Mouse (Mus musculus): ENCODE measurements around the gene Nupr1l. TPM values are rescaled to one million over a fixed set of nuclear protein-coding genes. Genes with fewer than 3 reads are reported as not detected.
A peak's percentile ranks its signal among the peaks of the same experiment; 100 is the strongest.

Nupr1l gene
- polyA plus RNA-seq, 1 experiment from 2014 or later = 2.3 TPM

DNA sequence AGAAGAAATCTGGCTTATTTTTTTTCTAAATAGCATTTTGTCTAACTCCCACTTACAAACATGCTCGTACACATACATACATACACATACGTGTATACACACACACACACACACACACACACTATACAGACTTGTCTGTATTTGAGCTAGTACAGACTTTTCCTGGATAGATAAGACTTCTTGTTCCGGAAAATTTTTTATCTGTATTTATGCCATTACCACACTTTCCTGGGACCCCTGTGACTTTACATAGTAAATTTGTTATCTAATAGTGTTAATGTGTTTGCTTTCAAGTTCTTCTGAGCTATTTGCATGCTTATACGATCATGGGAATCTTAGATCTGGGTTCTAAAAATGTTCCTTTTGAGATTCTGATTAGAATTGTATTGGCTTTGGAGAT lies 43.8 kb downstream of the Nupr1l start:
- ATAC-seq = no peak

DNA sequence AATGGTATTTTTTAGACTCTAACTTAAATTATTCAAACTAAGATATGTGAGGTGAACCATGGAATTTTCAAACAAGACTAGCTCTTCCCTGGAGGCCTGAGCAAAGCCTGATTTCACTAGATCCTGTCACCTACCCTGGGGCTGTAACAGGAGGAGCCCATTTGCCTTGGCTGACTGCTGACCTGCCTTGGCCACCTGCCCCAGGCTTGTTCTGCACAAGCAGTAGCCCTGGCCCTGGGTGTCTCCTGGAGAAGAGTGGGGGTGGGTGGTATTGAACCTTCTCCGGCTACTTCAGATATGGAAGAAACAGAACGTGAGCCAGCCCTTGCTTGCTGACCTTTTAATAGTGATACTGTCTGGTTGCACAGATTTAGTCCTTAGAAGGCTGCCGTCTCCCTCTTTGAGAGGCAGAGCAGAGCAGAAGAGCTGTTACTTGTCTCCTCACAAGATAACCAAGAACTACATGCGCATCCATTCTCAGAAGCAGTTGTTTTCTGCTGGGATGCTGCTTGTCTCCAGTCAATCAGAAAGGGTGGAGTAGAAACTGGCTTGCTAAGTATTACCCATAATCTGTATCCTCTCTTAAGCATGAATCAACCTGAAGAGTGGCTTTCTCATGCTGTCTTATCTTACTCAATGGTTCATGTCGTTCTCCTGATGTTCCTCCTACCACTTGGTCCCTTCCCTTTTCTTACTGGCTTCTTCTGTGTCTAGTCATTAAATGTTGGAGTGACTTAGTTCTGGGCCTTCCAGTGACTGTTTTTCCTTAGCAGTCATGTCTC lies 46.3 kb downstream of the Nupr1l start:
- Histone ChIP-seq H3K4me3 (ENCODE audit: low read length) (no peak overlapping the region), H3K4me1 (ENCODE audit: control insufficient read depth, insufficient read depth, low read length) (0 out of 2 replicates have a peak, but pooled peaks cover 2% of the 10 kb centered on the region), H3K9ac (ENCODE audit: low read depth, low read length) (no peak overlapping the region), H3K36me3 (ENCODE audit: control insufficient read depth, insufficient read depth, low read length) (0 out of 2 replicates have a peak, but pooled peaks cover 3% of the 10 kb centered on the region), H3K9me3 (ENCODE audit: control insufficient read depth, low read length) (no peaks in the 10 kb centered on the region), H3K27me3 (replicated peaks; ENCODE audit: control insufficient read depth, insufficient read depth, low read length) (no peaks in the 10 kb centered on the region), H3K27ac (ENCODE audit: low read length) (no peak overlapping the region), H3K4me2 (ENCODE audit: low read depth, low read length) (no peak overlapping the region)
- WGBS = 89% methylated on average over 5 of the region's 5 CpGs
- no peak for ATAC-seq

More for the DNA sequence above, 43.8 kb downstream of the Nupr1l start:
- Histone ChIP-seq H3K9me3 (ENCODE audit: control insufficient read depth, low read length) (no peaks in the 10 kb centered on the region), H3K4me2 (ENCODE audit: low read depth, low read length) (no peak overlapping the region), H3K4me3 (ENCODE audit: low read length) (no peak overlapping the region), H3K9ac (ENCODE audit: low read depth, low read length) (no peak overlapping the region), H3K4me1 (ENCODE audit: control insufficient read depth, insufficient read depth, low read length) (peaks cover 8% of the 10 kb centered on the region), H3K27me3 (replicated peaks; ENCODE audit: control insufficient read depth, insufficient read depth, low read length) (no peaks in the 10 kb centered on the region), H3K27ac (ENCODE audit: low read length) (no peak overlapping the region), H3K36me3 (ENCODE audit: control insufficient read depth, insufficient read depth, low read length) (no peaks in the 10 kb centered on the region)
- 83% methylated on average over 4 of the region's 4 CpGs for WGBS

GRCm38 (mm10) chr5:129955792-129956191 lies 47.5 kb downstream of the Nupr1l start:
- 79% methylated on average over 6 of the region's 6 CpGs for WGBS
- H3K27me3 ChIP-seq (replicated peaks; ENCODE audit: control insufficient read depth, insufficient read depth, low read length) = no peaks in the 10 kb centered on the region
- H3K9me3 ChIP-seq (ENCODE audit: control insufficient read depth, low read length) = no peaks in the 10 kb centered on the region
- H3K27ac ChIP-seq (ENCODE audit: low read length) = no peak overlapping the region
- no peak overlapping the region for H3K9ac ChIP-seq (ENCODE audit: low read depth, low read length)
- H3K4me3 ChIP-seq (ENCODE audit: low read length) = no peak overlapping the region
- 0 out of 2 replicates have a peak, but pooled peaks cover 3% of the 10 kb centered on the region for H3K36me3 ChIP-seq (ENCODE audit: control insufficient read depth, insufficient read depth, low read length)
- ATAC-seq = 0 out of 2 replicates have a peak, but pooled peaks have one; percentile 42
- no peak overlapping the region for H3K4me2 ChIP-seq (ENCODE audit: low read depth, low read length)
- H3K4me1 ChIP-seq (ENCODE audit: control insufficient read depth, insufficient read depth, low read length) = 0 out of 2 replicates have a peak, but pooled peaks cover 2% of the 10 kb centered on the region

GRCm38 (mm10) chr5:129963224-129963623 lies 54.9 kb downstream of the Nupr1l start:
- H3K27ac ChIP-seq (ENCODE audit: low read length) = no peak overlapping the region
- H3K27me3 ChIP-seq (replicated peaks; ENCODE audit: control insufficient read depth, insufficient read depth, low read length) = no peaks in the 10 kb centered on the region
- H3K36me3 ChIP-seq (ENCODE audit: control insufficient read depth, insufficient read depth, low read length) = 0 out of 2 replicates have a peak, but pooled peaks cover 3% of the 10 kb centered on the region
- H3K9me3 ChIP-seq (ENCODE audit: control insufficient read depth, low read length) = no peaks in the 10 kb centered on the region
- H3K4me2 ChIP-seq (ENCODE audit: low read depth, low read length) = no peak overlapping the region
- H3K4me1 ChIP-seq (ENCODE audit: control insufficient read depth, insufficient read depth, low read length) = no peaks in the 10 kb centered on the region
- no peak for ATAC-seq
- H3K9ac ChIP-seq (ENCODE audit: low read depth, low read length) = no peak overlapping the region
- no peak overlapping the region for H3K4me3 ChIP-seq (ENCODE audit: low read length)
- WGBS = 78% methylated on average over 4 of the region's 4 CpGs

Other genes with a start within 250 kb of the Nupr1l start
- gene Zfp11, start 238.4 kb upstream of the Nupr1l start, polyA plus RNA-seq (2015; fragmentation: Nextera tagmentation; extraction: Ambion mirVana) = 2.6 and 3.1 TPM in 2 replicates
- not detected in 2 replicates for gene Sept14, start 200.0 kb upstream of the Nupr1l start, polyA plus RNA-seq (2015; fragmentation: Nextera tagmentation; extraction: Ambion mirVana)
- gene Mrps17, start 193.0 kb upstream of the Nupr1l start, polyA plus RNA-seq (2015; fragmentation: Nextera tagmentation; extraction: Ambion mirVana) = 183 and 196 TPM in 2 replicates
- 73.9 and 80.4 TPM in 2 replicates for gene Nipsnap2, start 183.5 kb upstream of the Nupr1l start, polyA plus RNA-seq (2015; fragmentation: Nextera tagmentation; extraction: Ambion mirVana)
- 48.0 and 57.1 TPM in 2 replicates for gene Psph, start 121.1 kb upstream of the Nupr1l start, polyA plus RNA-seq (2015; fragmentation: Nextera tagmentation; extraction: Ambion mirVana)
- 33.4 and 35.3 TPM in 2 replicates for gene Sumf2, start 61.6 kb upstream of the Nupr1l start, polyA plus RNA-seq (2015; fragmentation: Nextera tagmentation; extraction: Ambion mirVana)
- 1,153 and 1,157 TPM in 2 replicates for gene Chchd2, start 21.1 kb upstream of the Nupr1l start, polyA plus RNA-seq (2015; fragmentation: Nextera tagmentation; extraction: Ambion mirVana)
- 2.2 and 2.4 TPM in 2 replicates for gene Zbed5, start 12.8 kb upstream of the Nupr1l start, polyA plus RNA-seq (2015; fragmentation: Nextera tagmentation; extraction: Ambion mirVana)
- gene Phkg1, start 10.0 kb upstream of the Nupr1l start, polyA plus RNA-seq (2015; fragmentation: Nextera tagmentation; extraction: Ambion mirVana) = 0.11 TPM in 1 of 2 replicates, not detected in the other
- 22.1 and 28.8 TPM in 2 replicates for gene Vkorc1l1, start 33.4 kb downstream of the Nupr1l start, polyA plus RNA-seq (2015; fragmentation: Nextera tagmentation; extraction: Ambion mirVana)
- 110 and 131 TPM in 2 replicates for gene Gusb, start 94.5 kb downstream of the Nupr1l start, polyA plus RNA-seq (2015; fragmentation: Nextera tagmentation; extraction: Ambion mirVana)
- gene Asl, start 120.7 kb downstream of the Nupr1l start, polyA plus RNA-seq (2015; fragmentation: Nextera tagmentation; extraction: Ambion mirVana) = 74.1 and 89.4 TPM in 2 replicates
- gene Crcp, start 120.8 kb downstream of the Nupr1l start, polyA plus RNA-seq (2015; fragmentation: Nextera tagmentation; extraction: Ambion mirVana) = 37.2 and 38.7 TPM in 2 replicates
- gene Tpst1, start 164.8 kb downstream of the Nupr1l start, polyA plus RNA-seq (2015; fragmentation: Nextera tagmentation; extraction: Ambion mirVana) = 46.4 and 51.7 TPM in 2 replicates
- 3.7 and 4.1 TPM in 2 replicates for gene Kctd7, start 236.3 kb downstream of the Nupr1l start, polyA plus RNA-seq (2015; fragmentation: Nextera tagmentation; extraction: Ambion mirVana)